ENCODE assay signal across 14 mouse cellular contexts in the genomic region with DNA sequence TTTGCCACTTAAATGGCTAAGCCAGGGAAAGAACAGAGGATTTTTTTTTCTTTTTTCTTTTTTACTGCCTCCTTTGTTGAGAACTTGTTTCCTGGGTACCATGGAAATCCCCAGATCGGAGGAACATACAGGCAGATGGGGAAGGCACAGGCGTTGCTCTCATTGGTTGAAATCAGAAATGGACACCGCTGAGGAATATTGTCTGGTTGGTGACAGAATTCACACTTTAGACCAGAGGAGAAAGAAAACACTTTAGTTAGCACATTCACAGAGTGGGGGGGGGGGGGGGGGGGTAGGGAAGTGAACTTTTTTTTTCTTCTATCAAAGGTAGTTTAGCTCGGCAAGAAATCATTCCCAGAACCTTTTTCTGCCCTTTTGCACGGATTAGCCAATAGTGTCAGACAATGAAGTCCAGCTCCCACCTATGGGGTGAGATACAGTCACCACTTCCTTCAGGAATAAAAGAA.
DNase-seq lines count a peak whose midpoint lies in the region; ATAC-seq and TF ChIP-seq lines count a peak whose summit lies in the region.
"Had no signal": no experiment of that assay in that cellular context is flagged by ENCODE, and none has a peak within 500 bp of the region (broad histone marks: within the 10 kb centered on the region; RNA-seq: fewer than 3 reads in every experiment).

No protein-coding gene starts in this region.

- ATAC-seq in heart, embryonic 15.5 days (replicated peaks; ENCODE audit: insufficient number of reproducible peaks, insufficient read depth, low FRiP score, low read depth), result no peak
- ATAC-seq in lung, postnatal 0 days, result 0 out of 2 replicates have a peak, but pooled peaks have one; percentile 3
- ATAC-seq: hindbrain, postnatal 0 days had no signal

- no peaks in the 10 kb centered on the region for H3K9me3 ChIP-seq in heart, embryonic 15.5 days (replicated peaks)
- H3K9me3 ChIP-seq in lung, postnatal 0 days (ENCODE audit: low read length), result no peaks in the 10 kb centered on the region

- no peaks in the 10 kb centered on the region for H3K27me3 ChIP-seq in heart, embryonic 15.5 days
- no peaks in the 10 kb centered on the region for H3K27me3 ChIP-seq in lung, postnatal 0 days (replicated peaks; ENCODE audit: insufficient read depth, low read length)

- DNase-seq in embryo, embryonic 10 days (ENCODE audit: low spot score), result peak; percentile 17
- DNase-seq in embryo, embryonic 9.5 days (ENCODE audit: extremely low spot score), result no peak
- no peak for DNase-seq in heart, postnatal 36 days
- no peak for DNase-seq in lung, postnatal 0 days (ENCODE audit: low spot score)
- no peak for DNase-seq in lung, postnatal 36 days
- DNase-seq in spleen, adult 12 weeks (ENCODE audit: low spot score), result no peak
- DNase-seq: gastrocnemius, postnatal 10 days; right cerebral cortex, postnatal 25 days; thymus, postnatal 36 days had no signal

- TF ChIP-seq EP300 in lung, postnatal 0 days (IDR thresholded peaks at IDR 0.05), result no peak

- TF ChIP-seq CTCF in lung, postnatal 0 days (IDR thresholded peaks at IDR 0.05), result no peak
- no peak for TF ChIP-seq CTCF in embryonic fibroblast, embryonic 13.5 days (IDR thresholded peaks at IDR 0.05; ENCODE audit: borderline replicate concordance, insufficient read depth, low read length)

- no peak overlapping the region for H3K4me3 ChIP-seq in heart, embryonic 15.5 days
- no peak overlapping the region for H3K4me3 ChIP-seq in lung, postnatal 0 days (ENCODE audit: low read depth, low read length)
- H3K4me3 ChIP-seq in embryonic fibroblast, embryonic 13.5 days (ENCODE audit: insufficient read depth, low read length), result no peak overlapping the region
- H3K4me3 ChIP-seq: erythroblast, embryonic 14.5 days had no signal

- H3K36me3 ChIP-seq in heart, embryonic 15.5 days, result no peaks in the 10 kb centered on the region
- H3K36me3 ChIP-seq in lung, postnatal 0 days (ENCODE audit: insufficient read depth, low read length), result no peaks in the 10 kb centered on the region
- H3K36me3 ChIP-seq: G1E had no signal

- peaks cover 19% of the 10 kb centered on the region for H3K4me1 ChIP-seq in heart, embryonic 15.5 days (replicated peaks)
- H3K4me1 ChIP-seq in lung, postnatal 0 days (ENCODE audit: insufficient read depth, low read depth, low read length), result no peaks in the 10 kb centered on the region; the same call in 1 of the 2 replicates
- peaks cover 12% of the 10 kb centered on the region; the same call in 1 of the 2 replicates for H3K4me1 ChIP-seq in embryonic fibroblast, embryonic 13.5 days (ENCODE audit: control insufficient read depth, insufficient read depth, low read length)

- 28% methylated on average over 5 of the region's 5 CpGs for WGBS in heart, embryonic 15.5 days
- WGBS in lung, postnatal 0 days, result 22% methylated on average over 5 of the region's 5 CpGs

- intact Hi-C loops in heart, postnatal 36 days (cut with DNase I), result no loop called here

- peak overlapping the region; percentile 51 for H3K4me2 ChIP-seq in heart, embryonic 15.5 days
- peak overlapping the region; percentile 19; the same call in 1 of the 2 replicates for H3K4me2 ChIP-seq in lung, postnatal 0 days (replicated peaks; ENCODE audit: low read depth, low read length)

- no peak for TF ChIP-seq POLR2A in embryonic fibroblast, embryonic 13.5 days (IDR thresholded peaks at IDR 0.05; ENCODE audit: low read depth, low read length)

- no peak overlapping the region for H3K9ac ChIP-seq in heart, embryonic 15.5 days
- no peak overlapping the region for H3K9ac ChIP-seq in lung, postnatal 0 days (replicated peaks; ENCODE audit: low read depth)

- peak overlapping the region; percentile 86 for H3K27ac ChIP-seq in heart, embryonic 15.5 days
- 0 out of 2 replicates have a peak overlapping the region, but pooled peaks have one; percentile 39 for H3K27ac ChIP-seq in lung, postnatal 0 days (ENCODE audit: low read length)
- H3K27ac ChIP-seq in embryonic fibroblast, embryonic 13.5 days (ENCODE audit: insufficient read depth, low read length), result peak overlapping the region; percentile 69
- H3K27ac ChIP-seq: hindbrain, postnatal 0 days had no signal
